9 mouse cellular contexts compared by ENCODE assay signal in the genomic region with DNA sequence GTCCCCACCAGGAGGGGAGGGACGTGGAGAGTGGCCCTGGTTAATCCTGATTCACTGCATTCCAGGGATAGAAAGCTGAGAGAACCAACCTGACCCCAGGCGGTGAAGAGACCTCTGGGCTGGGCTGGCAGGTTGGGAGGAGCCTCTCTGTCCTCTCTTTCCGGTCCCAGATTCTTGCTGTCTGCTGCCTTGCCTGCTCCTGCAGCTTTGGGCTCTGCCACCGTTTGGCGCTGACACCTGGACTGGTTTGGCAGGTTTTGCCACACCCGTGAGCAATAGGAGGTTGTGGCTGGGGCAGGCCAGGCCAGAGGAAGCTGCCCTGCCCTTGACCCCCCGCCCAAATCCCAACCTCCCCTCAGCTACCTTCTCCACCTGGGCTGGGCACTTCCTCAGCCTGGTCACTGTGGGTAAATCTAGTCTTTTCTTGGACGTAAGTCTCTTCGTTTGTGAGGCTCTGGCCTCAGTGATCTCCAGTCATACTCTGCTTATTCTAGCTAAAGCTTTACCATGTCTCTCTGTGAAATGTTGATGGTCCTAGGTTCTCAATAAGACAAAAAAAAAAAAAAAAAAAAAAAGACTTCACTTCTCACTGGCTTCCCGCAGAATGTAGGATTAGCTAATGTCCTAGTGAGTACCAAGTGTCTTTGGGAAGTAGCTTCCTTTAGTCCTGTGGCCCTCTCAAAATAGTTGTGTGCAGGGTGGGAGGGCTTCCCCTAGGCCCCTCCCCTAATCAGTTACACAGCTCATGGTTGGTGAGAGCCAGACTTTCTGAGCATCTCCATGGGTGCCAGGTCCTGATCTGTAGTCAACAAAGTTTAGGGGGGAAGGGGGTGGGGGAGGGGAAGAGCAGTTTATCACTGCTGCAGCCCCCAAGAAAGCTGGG. TPM values are rescaled to one million over a fixed set of nuclear protein-coding genes. Genes with fewer than 3 reads are reported as not detected.
DNase-seq lines count a peak whose midpoint lies in the region; TF ChIP-seq lines count a peak whose summit lies in the region.
"Had no signal": no experiment of that assay in that cellular context is flagged by ENCODE, and none has a peak within 500 bp of the region (broad histone marks: within the 10 kb centered on the region; RNA-seq: fewer than 3 reads in every experiment).

No protein-coding gene starts in this region.

- intact Hi-C loops in left cerebral cortex, postnatal 4 days (cut with DNase I), result no loop called here

- TF ChIP-seq CTCF in lung, adult 2 months (IDR thresholded peaks at IDR 0.05; ENCODE audit: insufficient read depth, low read length), result no peak

- no peaks in the 10 kb centered on the region for H3K4me1 ChIP-seq in lung, adult 2 months (ENCODE audit: control insufficient read depth, insufficient read depth, low read length)

- DNase-seq in urinary bladder, adult 18-20 months (ENCODE audit: low spot score in 2 of 2), result peak; percentile 75 to 88
- DNase-seq in urinary bladder, postnatal 10 days (ENCODE audit: low spot score), result no peak
- peak; percentile 71 for DNase-seq in kidney, adult 18-20 months
- peak; percentile 76 for DNase-seq in lung, adult 2 months
- no peak for DNase-seq in left cerebral cortex, postnatal 4 days
- no peak for DNase-seq in layer of hippocampus, postnatal 10 days (ENCODE audit: low spot score in 2 of 2)
- DNase-seq in thymus, postnatal 4 days, result no peak
- DNase-seq in thymus, postnatal 0 days (ENCODE audit: low spot score), result no peak
- DNase-seq: thymus, adult 18-20 months had no signal

- 21% methylated on average over 10 of the region's 10 CpGs for WGBS in lung, adult 2 months

- TF ChIP-seq POLR2A in lung, adult 2 months (IDR thresholded peaks at IDR 0.05; ENCODE audit: borderline replicate concordance, extremely low read depth, low read depth, low read length), result peak; percentile 38; the same call in 1 of the 2 replicates

- H3K4me3 ChIP-seq in lung, adult 2 months (replicated peaks; ENCODE audit: extremely low read depth, low read depth, low read length), result no peak overlapping the region

RNA-seq across cellular contexts. Expression of gene Epb41l1, which starts 26.9 kb away (rescaled TPM):
- 24.7 and 25.1 TPM in 2 replicates for polyA plus RNA-seq in lung, adult 2 months (2012; rRNA removed)
- 100 to 1,000 TPM; 229 to 236 TPM for total RNA-seq in left cerebral cortex, postnatal 4 days (2021)
- 100 to 1,000 TPM; 268 to 270 TPM for total RNA-seq in layer of hippocampus, postnatal 10 days (2021)
- polyA plus RNA-seq in thymus, postnatal 0 days (2015; fragmentation: Nextera tagmentation; extraction: Ambion mirVana), result 0.21 and 0.38 TPM in 2 replicates

Comparison
In these comparisons a context has a peak if more than half of its experiments do, and no peak if none do; other contexts are left out.
1. DNase-seq: peak in urinary bladder, adult 18-20 months (2 of 2), kidney, adult 18-20 months (single experiment) and lung, adult 2 months (single experiment); none in urinary bladder, postnatal 10 days (single experiment), left cerebral cortex, postnatal 4 days (single experiment), layer of hippocampus, postnatal 10 days (0 of 2), thymus, postnatal 4 days (single experiment) and thymus, postnatal 0 days (single experiment).